Mouse (Mus musculus): ENCODE measurements around the gene Arntl. TPM values are rescaled to one million over a fixed set of nuclear protein-coding genes. Genes with fewer than 3 reads are reported as not detected.

Gene Arntl
- polyA plus RNA-seq, 2 experiments = 4.1 to 4.6 TPM

DNA sequence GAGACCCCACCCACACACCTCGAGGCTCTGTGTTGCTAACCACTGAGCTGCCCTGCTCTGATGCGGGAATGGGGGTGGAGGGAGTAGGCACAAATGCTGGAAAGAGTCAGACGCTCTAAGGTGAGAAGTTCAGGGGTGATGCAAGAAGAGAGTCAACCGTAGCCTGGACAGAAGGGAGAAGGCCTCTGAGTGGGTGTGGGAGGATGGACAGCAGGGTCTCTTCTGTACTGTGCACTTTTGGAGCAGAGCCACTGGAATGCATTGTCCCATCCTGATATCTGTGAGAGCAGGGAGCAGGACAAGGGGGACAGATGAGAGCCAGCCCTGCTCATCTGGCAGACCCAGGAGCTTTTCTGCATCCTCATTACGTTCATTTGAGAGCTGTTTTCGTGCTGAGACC, 21.2 kb downstream of the Arntl start:
- Histone ChIP-seq H3K27me3 (ENCODE audit: control insufficient read depth, insufficient read depth, low read length) (no peaks in the 10 kb centered on the region), H3K4me3 (ENCODE audit: insufficient read depth in 1 of 2, low read depth in 2 of 2, low read length in 2 of 2) (no peak overlapping the region), H3K27ac (no peak overlapping the region), H3K9ac (replicated peaks) (no peak overlapping the region), H3K4me2 (ENCODE audit: low read depth) (no peak overlapping the region), H3K9me3 (ENCODE audit: control insufficient read depth, low read length) (no peaks in the 10 kb centered on the region), H3K36me3 (replicated peaks; ENCODE audit: control insufficient read depth, insufficient read depth, low read depth) (no peaks in the 10 kb centered on the region), H3K4me1 (replicated peaks; ENCODE audit: control insufficient read depth in 2 of 2, insufficient read depth in 2 of 2, low read length in 1 of 2) (no peaks in the 10 kb centered on the region)
- DNase-seq (ENCODE audit: low read depth in 3 of 3, low spot score in 3 of 3) = no peak
- WGBS (ENCODE audit: insufficient replicate concordance) = 42% methylated on average over 6 of the region's 6 CpGs
- TF ChIP-seq EP300 (IDR thresholded peaks at IDR 0.05; ENCODE audit: low read depth) (no peak), CTCF (IDR thresholded peaks at IDR 0.05; ENCODE audit: low read depth) (no peak)
- ATAC-seq (ENCODE audit: insufficient read depth) = no peak

DNA sequence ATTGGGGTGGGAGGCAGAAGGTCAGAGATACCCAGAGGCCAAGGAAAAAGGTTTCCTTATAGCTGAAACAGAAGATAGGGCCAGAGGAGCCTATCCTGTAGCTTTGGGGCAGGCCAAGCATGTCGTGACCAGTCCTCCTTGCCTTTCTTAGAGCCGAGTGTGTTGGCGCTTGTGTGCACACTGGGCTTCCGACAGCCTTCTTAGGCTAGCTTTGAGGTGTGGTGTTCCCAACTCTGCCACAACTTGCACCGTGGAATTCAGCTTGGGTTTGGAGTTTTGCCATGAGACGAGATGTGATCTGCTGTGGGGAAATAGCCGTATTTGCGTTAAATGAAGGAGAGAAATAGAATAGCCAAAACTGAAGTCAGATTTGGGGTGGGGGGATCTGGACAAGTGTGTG, 28.9 kb downstream of the Arntl start:
- H3K4me1 ChIP-seq (replicated peaks; ENCODE audit: control insufficient read depth in 2 of 2, insufficient read depth in 2 of 2, low read length in 1 of 2) = peaks cover 0 to 11% of the 10 kb centered on the region in 2 experiments; a peak in 2 of 4 replicates
- DNase-seq (ENCODE audit: low read depth in 3 of 3, low spot score in 3 of 3) (no peak), ATAC-seq (ENCODE audit: insufficient read depth) (no peak)
- H3K36me3 ChIP-seq (replicated peaks; ENCODE audit: control insufficient read depth, insufficient read depth, low read depth) = no peaks in the 10 kb centered on the region
- no peaks in the 10 kb centered on the region for H3K9me3 ChIP-seq (ENCODE audit: control insufficient read depth, low read length)
- H3K4me2 ChIP-seq (ENCODE audit: low read depth) = no peak overlapping the region
- H3K4me3 ChIP-seq (ENCODE audit: insufficient read depth in 1 of 2, low read depth in 2 of 2, low read length in 2 of 2) = no peak overlapping the region
- no peaks in the 10 kb centered on the region for H3K27me3 ChIP-seq (ENCODE audit: control insufficient read depth, insufficient read depth, low read length)
- no peak overlapping the region for H3K9ac ChIP-seq (replicated peaks)
- 72% methylated on average over 8 of the region's 8 CpGs for WGBS (ENCODE audit: insufficient replicate concordance)
- TF ChIP-seq EP300 (IDR thresholded peaks at IDR 0.05; ENCODE audit: low read depth) (no peak), CTCF (IDR thresholded peaks at IDR 0.05; ENCODE audit: low read depth) (no peak)
- H3K27ac ChIP-seq = no peak overlapping the region

DNA sequence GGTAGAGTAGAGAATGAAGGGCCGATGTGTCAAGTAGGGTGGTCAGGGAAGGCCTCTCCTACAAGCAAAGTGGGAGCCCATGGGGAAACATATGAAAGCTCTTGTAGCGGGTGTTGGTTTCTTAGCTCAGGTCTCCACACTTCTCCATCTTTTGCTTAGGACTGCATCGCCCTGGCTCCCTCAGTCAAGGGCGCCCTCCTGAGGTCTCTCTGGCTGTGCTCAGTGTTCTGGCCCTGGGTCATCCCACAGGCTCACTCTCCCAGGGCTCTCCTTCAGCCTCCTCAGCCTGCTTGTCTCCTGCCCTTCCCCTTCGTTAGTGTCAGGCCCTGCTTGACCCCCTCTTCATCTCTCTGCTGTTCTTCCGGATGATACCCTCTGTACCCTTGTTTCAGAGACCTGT, 31.1 kb downstream of the Arntl start:
- no peak overlapping the region for H3K4me3 ChIP-seq (ENCODE audit: insufficient read depth in 1 of 2, low read depth in 2 of 2, low read length in 2 of 2)
- peaks cover 0 to 11% of the 10 kb centered on the region in 2 experiments; a peak in 2 of 4 replicates for H3K4me1 ChIP-seq (replicated peaks; ENCODE audit: control insufficient read depth in 2 of 2, insufficient read depth in 2 of 2, low read length in 1 of 2)
- TF ChIP-seq CTCF (IDR thresholded peaks at IDR 0.05; ENCODE audit: low read depth) = 0 out of 2 replicates have a peak, but pooled peaks have one; percentile 12
- TF ChIP-seq EP300 (IDR thresholded peaks at IDR 0.05; ENCODE audit: low read depth) = no peak
- no peak overlapping the region for H3K27ac ChIP-seq
- ATAC-seq (ENCODE audit: insufficient read depth) (no peak), DNase-seq (ENCODE audit: low read depth in 3 of 3, low spot score in 3 of 3) (no peak)
- no peaks in the 10 kb centered on the region for H3K36me3 ChIP-seq (replicated peaks; ENCODE audit: control insufficient read depth, insufficient read depth, low read depth)
- no peak overlapping the region for H3K9ac ChIP-seq (replicated peaks)
- H3K27me3 ChIP-seq (ENCODE audit: control insufficient read depth, insufficient read depth, low read length) = no peaks in the 10 kb centered on the region
- H3K9me3 ChIP-seq (ENCODE audit: control insufficient read depth, low read length) = no peaks in the 10 kb centered on the region
- WGBS (ENCODE audit: insufficient replicate concordance) = 60% methylated on average over 6 of the region's 6 CpGs
- no peak overlapping the region for H3K4me2 ChIP-seq (ENCODE audit: low read depth)

GRCm38 (mm10) chr7:113239448-113240130, 32.3 kb downstream of the Arntl start:
- peaks cover 0 to 11% of the 10 kb centered on the region in 2 experiments; a peak in 2 of 4 replicates for H3K4me1 ChIP-seq (replicated peaks; ENCODE audit: control insufficient read depth in 2 of 2, insufficient read depth in 2 of 2, low read length in 1 of 2)
- no peak overlapping the region for H3K4me2 ChIP-seq (ENCODE audit: low read depth)
- DNase-seq (ENCODE audit: low read depth in 3 of 3, low spot score in 3 of 3) (no peak), ATAC-seq (ENCODE audit: insufficient read depth) (peak; percentile 41; the same call in 1 of the 2 replicates)
- no peak overlapping the region for H3K9ac ChIP-seq (replicated peaks)
- H3K9me3 ChIP-seq (ENCODE audit: control insufficient read depth, low read length) = no peaks in the 10 kb centered on the region
- 42% methylated on average over 4 of the region's 4 CpGs for WGBS (ENCODE audit: insufficient replicate concordance)
- H3K27me3 ChIP-seq (ENCODE audit: control insufficient read depth, insufficient read depth, low read length) = no peaks in the 10 kb centered on the region
- H3K27ac ChIP-seq = no peak overlapping the region
- H3K4me3 ChIP-seq (ENCODE audit: insufficient read depth in 1 of 2, low read depth in 2 of 2, low read length in 2 of 2) = no peak overlapping the region
- H3K36me3 ChIP-seq (replicated peaks; ENCODE audit: control insufficient read depth, insufficient read depth, low read depth) = no peaks in the 10 kb centered on the region
- TF ChIP-seq CTCF (IDR thresholded peaks at IDR 0.05; ENCODE audit: low read depth) (no peak), EP300 (IDR thresholded peaks at IDR 0.05; ENCODE audit: low read depth) (no peak)

DNA sequence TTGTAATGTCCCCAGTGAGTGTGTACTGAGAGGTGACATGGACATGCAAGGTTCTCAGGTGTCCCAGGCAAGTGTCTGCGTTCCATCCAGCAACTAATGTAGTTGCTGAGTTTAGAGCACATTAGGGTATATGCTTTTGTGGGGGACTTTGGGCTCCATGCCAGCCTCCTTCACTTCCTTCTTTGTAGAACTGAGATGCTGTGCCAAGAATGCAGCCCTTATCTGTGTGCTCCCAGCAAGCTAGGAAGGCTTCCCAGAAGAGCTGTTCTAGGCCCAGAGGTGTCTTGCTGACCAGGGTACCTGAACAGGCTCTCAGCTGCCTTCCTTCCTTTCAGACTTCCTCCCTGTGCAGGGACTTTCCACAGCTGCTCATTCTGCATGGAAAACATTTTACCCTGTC, 33.2 kb downstream of the Arntl start:
- Histone ChIP-seq H3K4me2 (ENCODE audit: low read depth) (no peak overlapping the region), H3K27me3 (ENCODE audit: control insufficient read depth, insufficient read depth, low read length) (no peaks in the 10 kb centered on the region), H3K4me3 (ENCODE audit: insufficient read depth in 1 of 2, low read depth in 2 of 2, low read length in 2 of 2) (no peak overlapping the region), H3K9me3 (ENCODE audit: control insufficient read depth, low read length) (no peaks in the 10 kb centered on the region), H3K4me1 (replicated peaks; ENCODE audit: control insufficient read depth in 2 of 2, insufficient read depth in 2 of 2, low read length in 1 of 2) (peaks cover 0 to 11% of the 10 kb centered on the region in 2 experiments; a peak in 2 of 4 replicates), H3K36me3 (replicated peaks; ENCODE audit: control insufficient read depth, insufficient read depth, low read depth) (no peaks in the 10 kb centered on the region), H3K9ac (replicated peaks) (no peak overlapping the region), H3K27ac (no peak overlapping the region)
- ATAC-seq (ENCODE audit: insufficient read depth) (no peak), DNase-seq (ENCODE audit: low read depth in 3 of 3, low spot score in 3 of 3) (no peak)
- TF ChIP-seq CTCF (IDR thresholded peaks at IDR 0.05; ENCODE audit: low read depth) (no peak), EP300 (IDR thresholded peaks at IDR 0.05; ENCODE audit: low read depth) (no peak)
- WGBS (ENCODE audit: insufficient replicate concordance) = 58% methylated on average over 1 of the region's 1 CpGs

All from liver, embryonic 14.5 days (tissue).